Mouse (Mus musculus) spleen, adult 18-20 months (tissue): Measurements from ENCODE around the gene Piezo1.

Experiments
- DNase-seq, 2 experiments: peaks; one replicate each; pipeline ENCODE4 v3.0.0; 2022; ENCODE audit warnings: mixed read lengths in 2 of 2

The Piezo1 gene

GRCm38 (mm10) chr8:122451161-122451703 lies 99.9 kb downstream of the Piezo1 start:
- DNase-seq = no peak

GRCm38 (mm10) chr8:122445203-122445602 lies 105.9 kb downstream of the Piezo1 start:
- no peak for DNase-seq

- DNase-seq = peak in 1 of 2 experiments; percentile 48
Observed at GRCm38 (mm10) chr8:122444058-122444748, 106.9 kb downstream of the Piezo1 start.

- DNase-seq = peak; percentile 94 to 98
Observed at GRCm38 (mm10) chr8:122443262-122444006, 107.7 kb downstream of the Piezo1 start, which contains the start of gene Mvd. Mvd (minus strand) TSS chr8:122443422.

- DNase-seq = no peak
Observed at GRCm38 (mm10) chr8:122442781-122443180, 108.3 kb downstream of the Piezo1 start.

- no peak for DNase-seq
Observed at GRCm38 (mm10) chr8:122442356-122442755, 108.8 kb downstream of the Piezo1 start.

GRCm38 (mm10) chr8:122441326-122441725 lies 109.8 kb downstream of the Piezo1 start:
- no peak for DNase-seq

GRCm38 (mm10) chr8:122439336-122439735 lies 111.8 kb downstream of the Piezo1 start:
- DNase-seq = no peak

GRCm38 (mm10) chr8:122437708-122438331 lies 113.3 kb downstream of the Piezo1 start:
- DNase-seq = no peak

- DNase-seq = no peak
Observed at GRCm38 (mm10) chr8:122436586-122437125, 114.5 kb downstream of the Piezo1 start.

- no peak for DNase-seq
Observed at GRCm38 (mm10) chr8:122436146-122436545, 115.0 kb downstream of the Piezo1 start.

- no peak for DNase-seq
Observed at GRCm38 (mm10) chr8:122435375-122435774, 115.8 kb downstream of the Piezo1 start.

- DNase-seq = no peak
Observed at GRCm38 (mm10) chr8:122433269-122433905, 117.7 kb downstream of the Piezo1 start.

GRCm38 (mm10) chr8:122432443-122433268 lies 118.5 kb downstream of the Piezo1 start, which contains the start of gene Cyba:
Cyba (minus strand) TSS chr8:122432930.
- peak; percentile 84 to 88 for DNase-seq
